In genomic region chr4:131829123-131829522, GRCm38 (mm10) we compare ENCODE assay signal across 21 mouse cellular contexts. TPM values are rescaled to one million over a fixed set of nuclear protein-coding genes. Genes with fewer than 3 reads are reported as not detected.
DNase-seq lines count a peak whose midpoint lies in the region; ATAC-seq and TF ChIP-seq lines count a peak whose summit lies in the region.
"Had no signal": no experiment of that assay in that cellular context is flagged by ENCODE, and none has a peak within 500 bp of the region (broad histone marks: within the 10 kb centered on the region; RNA-seq: fewer than 3 reads in every experiment).

No protein-coding gene starts in this region.

- WGBS in forebrain, embryonic 16.5 days, result 76% methylated on average over 8 of the region's 8 CpGs
- 71% methylated on average over 8 of the region's 8 CpGs for WGBS in forebrain, postnatal 0 days
- WGBS in midbrain, embryonic 11.5 days, result 84% methylated on average over 8 of the region's 8 CpGs
- 65% methylated on average over 8 of the region's 8 CpGs for WGBS in midbrain, postnatal 0 days
- 76% methylated on average over 8 of the region's 8 CpGs for WGBS in embryonic facial prominence, embryonic 13.5 days
- WGBS in liver, embryonic 15.5 days (ENCODE audit: insufficient replicate concordance), result 28% methylated on average over 8 of the region's 8 CpGs

- no peaks in the 10 kb centered on the region for H3K9me3 ChIP-seq in forebrain, embryonic 16.5 days (ENCODE audit: control insufficient read depth, low read length)
- no peaks in the 10 kb centered on the region for H3K9me3 ChIP-seq in forebrain, postnatal 0 days (ENCODE audit: low read length)
- no peaks in the 10 kb centered on the region for H3K9me3 ChIP-seq in midbrain, embryonic 11.5 days (ENCODE audit: control insufficient read depth, low read length)
- H3K9me3 ChIP-seq in midbrain, postnatal 0 days (ENCODE audit: low read length), result no peaks in the 10 kb centered on the region
- no peaks in the 10 kb centered on the region for H3K9me3 ChIP-seq in embryonic facial prominence, embryonic 13.5 days
- H3K9me3 ChIP-seq in liver, embryonic 15.5 days (replicated peaks), result no peaks in the 10 kb centered on the region
- H3K9me3 ChIP-seq: forebrain, embryonic 12.5 days; hindbrain, embryonic 13.5 days; limb, embryonic 15.5 days had no signal

- no peak for TF ChIP-seq CTCF in forebrain, postnatal 0 days (IDR thresholded peaks at IDR 0.05; ENCODE audit: low read depth)
- TF ChIP-seq CTCF in midbrain, postnatal 0 days (IDR thresholded peaks at IDR 0.05), result no peak

- no peaks in the 10 kb centered on the region for H3K27me3 ChIP-seq in forebrain, embryonic 16.5 days (replicated peaks; ENCODE audit: control insufficient read depth, insufficient read depth, low read length)
- H3K27me3 ChIP-seq in forebrain, postnatal 0 days (ENCODE audit: insufficient read depth, low read length), result no peaks in the 10 kb centered on the region
- H3K27me3 ChIP-seq in midbrain, embryonic 11.5 days (ENCODE audit: control insufficient read depth, insufficient read depth, low read length), result no peaks in the 10 kb centered on the region; the same call in 1 of the 2 replicates
- H3K27me3 ChIP-seq in midbrain, postnatal 0 days (ENCODE audit: insufficient read depth, low read length), result peaks cover 4% of the 10 kb centered on the region; the same call in 1 of the 2 replicates
- no peaks in the 10 kb centered on the region for H3K27me3 ChIP-seq in embryonic facial prominence, embryonic 13.5 days
- peaks cover 9% of the 10 kb centered on the region for H3K27me3 ChIP-seq in liver, embryonic 15.5 days
- H3K27me3 ChIP-seq: forebrain, embryonic 12.5 days; limb, embryonic 15.5 days had no signal

- no peak overlapping the region for H3K4me2 ChIP-seq in forebrain, embryonic 16.5 days (ENCODE audit: low read length)
- H3K4me2 ChIP-seq in forebrain, postnatal 0 days (ENCODE audit: low read depth), result no peak overlapping the region
- H3K4me2 ChIP-seq in midbrain, embryonic 11.5 days, result no peak overlapping the region
- H3K4me2 ChIP-seq in midbrain, postnatal 0 days (ENCODE audit: low read depth, low read length, poor library complexity, severe bottlenecking), result no peak overlapping the region
- no peak overlapping the region for H3K4me2 ChIP-seq in embryonic facial prominence, embryonic 13.5 days
- H3K4me2 ChIP-seq in liver, embryonic 15.5 days, result peak overlapping the region; percentile 50
- H3K4me2 ChIP-seq: forebrain, embryonic 12.5 days; hindbrain, embryonic 13.5 days; limb, embryonic 15.5 days had no signal

- DNase-seq in forebrain, postnatal 0 days, result no peak
- DNase-seq in midbrain, embryonic 11.5 days (ENCODE audit: low spot score, missing footprints), result peak; percentile 31
- no peak for DNase-seq in midbrain, postnatal 0 days (ENCODE audit: low spot score)
- DNase-seq in ovary, postnatal 36 days (ENCODE audit: low spot score), result no peak
- no peak for DNase-seq in kidney, postnatal 10 days
- DNase-seq: cerebellum, adult 9-11 months; gastrocnemius, postnatal 10 days; heart, adult 2 months; heart, postnatal 10 days; midbrain, embryonic 14.5 days; thymus, postnatal 14 days had no signal

- no peak overlapping the region for H3K4me3 ChIP-seq in forebrain, embryonic 16.5 days (replicated peaks; ENCODE audit: low read length)
- H3K4me3 ChIP-seq in forebrain, postnatal 0 days (ENCODE audit: low read depth, low read length), result no peak overlapping the region
- H3K4me3 ChIP-seq in midbrain, embryonic 11.5 days (ENCODE audit: low read depth, low read length), result no peak overlapping the region
- H3K4me3 ChIP-seq in midbrain, postnatal 0 days (ENCODE audit: low read depth, low read length), result no peak overlapping the region
- H3K4me3 ChIP-seq in embryonic facial prominence, embryonic 13.5 days, result no peak overlapping the region
- no peak overlapping the region; the same call in 1 of the 2 replicates for H3K4me3 ChIP-seq in liver, embryonic 15.5 days (replicated peaks)
- H3K4me3 ChIP-seq: forebrain, embryonic 12.5 days; heart, adult 2 months; hindbrain, embryonic 13.5 days; layer of hippocampus, adult 2 months; limb, embryonic 15.5 days had no signal

- no peak overlapping the region for H3K9ac ChIP-seq in forebrain, embryonic 16.5 days (replicated peaks; ENCODE audit: low read depth, low read length)
- no peak overlapping the region for H3K9ac ChIP-seq in forebrain, postnatal 0 days
- no peak overlapping the region for H3K9ac ChIP-seq in midbrain, embryonic 11.5 days (ENCODE audit: low read length)
- no peak overlapping the region for H3K9ac ChIP-seq in midbrain, postnatal 0 days (replicated peaks; ENCODE audit: low read length, poor library complexity, severe bottlenecking)
- no peak overlapping the region for H3K9ac ChIP-seq in embryonic facial prominence, embryonic 13.5 days
- H3K9ac ChIP-seq in liver, embryonic 15.5 days, result no peak overlapping the region; the same call in 1 of the 2 replicates
- H3K9ac ChIP-seq: forebrain, embryonic 12.5 days; hindbrain, embryonic 13.5 days; limb, embryonic 15.5 days had no signal

- no peak overlapping the region for H3K27ac ChIP-seq in forebrain, embryonic 16.5 days (ENCODE audit: low read length)
- no peak overlapping the region for H3K27ac ChIP-seq in forebrain, postnatal 0 days (ENCODE audit: low read depth, low read length)
- H3K27ac ChIP-seq in midbrain, embryonic 11.5 days (ENCODE audit: low read depth, low read length), result no peak overlapping the region
- H3K27ac ChIP-seq in midbrain, postnatal 0 days (ENCODE audit: low read depth, low read length), result no peak overlapping the region
- 0 out of 2 replicates have a peak overlapping the region, but pooled peaks have one; percentile 11 for H3K27ac ChIP-seq in embryonic facial prominence, embryonic 13.5 days
- peak overlapping the region; percentile 82 for H3K27ac ChIP-seq in liver, embryonic 15.5 days (replicated peaks)
- H3K27ac ChIP-seq: forebrain, embryonic 12.5 days; heart, adult 2 months; hindbrain, embryonic 13.5 days; kidney, postnatal 0 days; layer of hippocampus, adult 2 months; limb, embryonic 15.5 days had no signal

- peaks cover 16% of the 10 kb centered on the region for H3K4me1 ChIP-seq in forebrain, embryonic 16.5 days (replicated peaks; ENCODE audit: control insufficient read depth, insufficient read depth, low read length)
- no peaks in the 10 kb centered on the region for H3K4me1 ChIP-seq in forebrain, postnatal 0 days (ENCODE audit: insufficient read depth)
- peaks cover 20% of the 10 kb centered on the region for H3K4me1 ChIP-seq in midbrain, embryonic 11.5 days (ENCODE audit: control insufficient read depth, insufficient read depth, low read length)
- peaks cover 3% of the 10 kb centered on the region; the same call in 1 of the 2 replicates for H3K4me1 ChIP-seq in midbrain, postnatal 0 days (ENCODE audit: insufficient read depth, low read length)
- H3K4me1 ChIP-seq in embryonic facial prominence, embryonic 13.5 days, result peaks cover 81% of the 10 kb centered on the region
- peaks cover 83% of the 10 kb centered on the region for H3K4me1 ChIP-seq in liver, embryonic 15.5 days (replicated peaks)

- H3K36me3 ChIP-seq in forebrain, embryonic 16.5 days (ENCODE audit: control insufficient read depth, insufficient read depth), result no peaks in the 10 kb centered on the region
- no peaks in the 10 kb centered on the region for H3K36me3 ChIP-seq in forebrain, postnatal 0 days (ENCODE audit: insufficient read depth)
- no peaks in the 10 kb centered on the region for H3K36me3 ChIP-seq in midbrain, embryonic 11.5 days (ENCODE audit: control insufficient read depth, insufficient read depth, low read length)
- H3K36me3 ChIP-seq in midbrain, postnatal 0 days (ENCODE audit: insufficient read depth, low read length), result no peaks in the 10 kb centered on the region
- H3K36me3 ChIP-seq in embryonic facial prominence, embryonic 13.5 days, result no peaks in the 10 kb centered on the region
- H3K36me3 ChIP-seq in liver, embryonic 15.5 days (replicated peaks), result no peaks in the 10 kb centered on the region
- H3K36me3 ChIP-seq: forebrain, embryonic 12.5 days; hindbrain, embryonic 13.5 days; limb, embryonic 15.5 days had no signal

- 0 out of 2 replicates have a peak, but pooled peaks have one; percentile 19 for ATAC-seq in forebrain, embryonic 16.5 days
- ATAC-seq in forebrain, postnatal 0 days, result no peak; the same call in 1 of the 2 replicates
- no peak for ATAC-seq in midbrain, embryonic 11.5 days (ENCODE audit: low FRiP score)
- ATAC-seq in midbrain, postnatal 0 days (ENCODE audit: low FRiP score), result no peak
- no peak for ATAC-seq in embryonic facial prominence, embryonic 13.5 days (ENCODE audit: insufficient number of reproducible peaks, insufficient read depth, low FRiP score, low TSS enrichment, low read depth)
- ATAC-seq in liver, embryonic 15.5 days (ENCODE audit: insufficient read depth), result peak; percentile 92
- ATAC-seq: lung, postnatal 0 days had no signal

RNA-seq across cellular contexts. Expression of gene Ptpru, which starts 9.0 kb away (rescaled TPM):
- polyA plus RNA-seq in forebrain, embryonic 16.5 days (2015; fragmentation: Nextera tagmentation; extraction: Ambion mirVana), result 21.5 and 29.7 TPM in 2 replicates
- 18.5 and 27.4 TPM in 2 replicates for total RNA-seq in forebrain, postnatal 0 days (2014; rRNA removed)
- 15.0 and 21.2 TPM in 2 replicates for polyA plus RNA-seq in forebrain, postnatal 0 days (2015; fragmentation: Nextera tagmentation; extraction: Ambion mirVana)
- 9.6 and 11.4 TPM in 2 replicates for polyA plus RNA-seq in midbrain, embryonic 11.5 days (2014; fragmentation: Nextera tagmentation; extraction: Ambion mirVana)
- 34.2 and 37.0 TPM in 2 replicates for total RNA-seq in midbrain, postnatal 0 days (2014; rRNA removed)
- 22.2 and 22.8 TPM in 2 replicates for polyA plus RNA-seq in midbrain, postnatal 0 days (2015; fragmentation: Nextera tagmentation; extraction: Ambion mirVana)
- 30.0 and 34.3 TPM in 2 replicates for polyA plus RNA-seq in embryonic facial prominence, embryonic 13.5 days (2015; fragmentation: Nextera tagmentation; extraction: Ambion mirVana)
- 2.4 and 3.0 TPM in 2 replicates for polyA plus RNA-seq in liver, embryonic 15.5 days (2015; fragmentation: Nextera tagmentation; extraction: Ambion mirVana)
- total RNA-seq: neutrophil, adult 5-6 weeks had no signal

RNA-seq across cellular contexts. Expression of gene Mecr, which starts 14.1 kb away (rescaled TPM):
- 36.7 and 38.3 TPM in 2 replicates for polyA plus RNA-seq in forebrain, embryonic 16.5 days (2015; fragmentation: Nextera tagmentation; extraction: Ambion mirVana)
- 20.3 and 22.2 TPM in 2 replicates for total RNA-seq in forebrain, postnatal 0 days (2014; rRNA removed)
- polyA plus RNA-seq in forebrain, postnatal 0 days (2015; fragmentation: Nextera tagmentation; extraction: Ambion mirVana), result 31.8 and 32.1 TPM in 2 replicates
- polyA plus RNA-seq in midbrain, embryonic 11.5 days (2014; fragmentation: Nextera tagmentation; extraction: Ambion mirVana), result 39.8 and 40.3 TPM in 2 replicates
- total RNA-seq in midbrain, postnatal 0 days (2014; rRNA removed), result 24.5 and 28.7 TPM in 2 replicates
- 30.4 and 31.7 TPM in 2 replicates for polyA plus RNA-seq in midbrain, postnatal 0 days (2015; fragmentation: Nextera tagmentation; extraction: Ambion mirVana)
- polyA plus RNA-seq in embryonic facial prominence, embryonic 13.5 days (2015; fragmentation: Nextera tagmentation; extraction: Ambion mirVana), result 51.2 and 58.6 TPM in 2 replicates
- polyA plus RNA-seq in liver, embryonic 15.5 days (2015; fragmentation: Nextera tagmentation; extraction: Ambion mirVana), result 34.0 and 34.9 TPM in 2 replicates

RNA-seq across cellular contexts. Expression of gene Srsf4, which starts 44.3 kb away (rescaled TPM):
- polyA plus RNA-seq in forebrain, embryonic 16.5 days (2015; fragmentation: Nextera tagmentation; extraction: Ambion mirVana), result 143 and 156 TPM in 2 replicates
- total RNA-seq in forebrain, postnatal 0 days (2014; rRNA removed), result 28.2 and 49.4 TPM in 2 replicates
- polyA plus RNA-seq in forebrain, postnatal 0 days (2015; fragmentation: Nextera tagmentation; extraction: Ambion mirVana), result 81.3 and 99.7 TPM in 2 replicates
- 144 and 157 TPM in 2 replicates for polyA plus RNA-seq in midbrain, embryonic 11.5 days (2014; fragmentation: Nextera tagmentation; extraction: Ambion mirVana)
- total RNA-seq in midbrain, postnatal 0 days (2014; rRNA removed), result 29.3 and 30.2 TPM in 2 replicates
- polyA plus RNA-seq in midbrain, postnatal 0 days (2015; fragmentation: Nextera tagmentation; extraction: Ambion mirVana), result 82.6 and 86.2 TPM in 2 replicates
- 126 and 127 TPM in 2 replicates for polyA plus RNA-seq in embryonic facial prominence, embryonic 13.5 days (2015; fragmentation: Nextera tagmentation; extraction: Ambion mirVana)
- polyA plus RNA-seq in liver, embryonic 15.5 days (2015; fragmentation: Nextera tagmentation; extraction: Ambion mirVana), result 58.4 and 61.1 TPM in 2 replicates

Comparison
In these comparisons a context has a peak if more than half of its experiments do, and no peak if none do; other contexts are left out.
1. ATAC-seq: peak in forebrain, embryonic 16.5 days (single experiment) and liver, embryonic 15.5 days (single experiment); none in forebrain, postnatal 0 days (single experiment), midbrain, embryonic 11.5 days (single experiment), midbrain, postnatal 0 days (single experiment) and embryonic facial prominence, embryonic 13.5 days (single experiment).
2. H3K27ac ChIP-seq: peak in embryonic facial prominence, embryonic 13.5 days (single experiment) and liver, embryonic 15.5 days (single experiment); none in forebrain, embryonic 16.5 days (single experiment), forebrain, postnatal 0 days (single experiment), midbrain, embryonic 11.5 days (single experiment) and midbrain, postnatal 0 days (single experiment).